Mouse (Mus musculus) liver, adult 2 months (tissue): ENCODE measurements around the gene Tbx6.

Experiments
- CTCF ChIP-seq: fragments of 200-500 bp; IDR thresholded peaks from 2 replicates; pipeline ENCODE4 v1.5.1; 2011; ENCODE audit warnings: low read depth, low read length, control low read depth
- POLR2A ChIP-seq: fragments of 200-500 bp; IDR thresholded peaks from 2 replicates; pipeline ENCODE4 v1.6.1; 2011; ENCODE audit warnings: low read length, control low read depth; ENCODE audit not compliant: insufficient read depth; ENCODE audit errors: extremely low read depth

DNA sequence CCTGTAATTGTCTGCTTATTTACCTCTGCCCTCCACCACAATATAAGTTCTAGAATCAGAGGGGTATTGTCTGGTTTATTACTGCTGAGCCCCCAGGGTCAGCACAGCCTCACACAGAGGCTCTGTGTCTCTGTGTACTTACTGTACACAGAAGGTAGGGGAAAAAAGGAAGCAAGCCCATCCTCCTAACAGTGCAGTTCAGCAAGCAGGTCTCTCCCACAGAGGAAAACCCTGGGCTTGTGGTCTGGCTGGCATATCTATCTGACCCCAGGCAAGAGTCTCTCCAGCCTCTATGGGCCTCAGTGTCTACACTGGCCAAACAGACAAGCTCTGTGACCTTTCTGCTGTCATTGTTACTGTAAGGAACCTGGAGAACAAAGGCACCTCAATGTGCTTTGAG lies 22.5 kb downstream of the Tbx6 start:
- TF ChIP-seq POLR2A, result no peak
- TF ChIP-seq CTCF, result no peak
